Mouse (Mus musculus) heart, adult 2 months (tissue): ENCODE results near the gene Mrpl48. TPM values are rescaled to one million over a fixed set of nuclear protein-coding genes. Genes with fewer than 3 reads are reported as not detected.

Experiments used
- DNase-seq, 2 experiments: peaks; one replicate each; pipeline ENCODE4 v3.0.0; 2021
- H3K27ac ChIP-seq: fragments of 200-600 bp; 2 replicates; pipeline ENCODE4 v1.8.1; 2022
- H3K27me3 ChIP-seq: fragments of 200-500 bp; 2 replicates; pipeline ENCODE4 v1.6.1; 2012; ENCODE audit warnings: mild to moderate bottlenecking, low read length, inconsistent platforms, mixed read lengths; ENCODE audit not compliant: control insufficient read depth, insufficient read depth
- H3K36me3 ChIP-seq: fragments of 200-500 bp; 2 replicates; pipeline ENCODE4 v1.6.1; 2012; ENCODE audit warnings: low read length, inconsistent platforms; ENCODE audit not compliant: control insufficient read depth, insufficient read depth
- H3K4me1 ChIP-seq: fragments of 200-500 bp; 2 replicates; pipeline ENCODE4 v1.6.1; 2011; ENCODE audit warnings: low read length; ENCODE audit not compliant: control insufficient read depth, insufficient read depth
- H3K4me3 ChIP-seq: fragments of 200-600 bp; 2 replicates; pipeline ENCODE4 v1.8.1; 2022
- H3K79me2 ChIP-seq: fragments of 200-500 bp; replicated peaks from 2 replicates; pipeline ENCODE4 v1.6.1; 2012; ENCODE audit warnings: mild to moderate bottlenecking, inconsistent platforms, low read length, moderate library complexity, mixed read lengths; ENCODE audit not compliant: control insufficient read depth, insufficient read depth
- H3K9ac ChIP-seq: fragments of 200-500 bp; 2 replicates; pipeline ENCODE4 v1.6.1; 2012; ENCODE audit warnings: low read depth, mild to moderate bottlenecking, control low read depth, inconsistent platforms, low read length, mixed read lengths
- CTCF ChIP-seq: fragments of 200-600 bp; IDR thresholded peaks from 2 replicates; pipeline ENCODE4 v1.8.1; 2022; ENCODE audit warnings: antibody characterized with exemption, mild to moderate bottlenecking, moderate library complexity
- EP300 ChIP-seq: fragments of 200-500 bp; IDR thresholded peaks from 2 replicates; pipeline ENCODE4 v1.6.1; 2011; ENCODE audit warnings: low read depth, low read length, control low read depth; ENCODE audit not compliant: insufficient read depth
- POLR2A ChIP-seq: fragments of 200-500 bp; IDR thresholded peaks from 2 replicates; pipeline ENCODE4 v1.6.1; 2011; ENCODE audit warnings: mild to moderate bottlenecking, low read depth, low read length, control low read depth; ENCODE audit not compliant: insufficient read depth
- WGBS: fragments of 180-500 bp; shearing (Covaris S2); methylation state at CpG from one replicate; pipeline ENCODE4 v1.1.7; 2018; 5-methylcytosine and 5-hydroxymethylcytosine counted together
- intact Hi-C: fragments of 180-260 bp; cut with DNase I; formaldehyde crosslinking; loops from one replicate; pipeline ENCODE4 v1.15.1; 2025
- polyA plus RNA-seq: library from polyadenylated mRNA; depleted of rRNA; stranded (reverse); fragments of >200 nt; gene quantifications from 2 replicates; pipeline ENCODE4 v1.2.3, GENCODE M21; 2012
- total RNA-seq, 2 experiments: library from RNA; stranded (reverse); gene quantifications; 2 replicates each; pipeline ENCODE4 v1.2.3; 2021

The Mrpl48 gene
- total and polyA plus RNA-seq, 3 experiments = 24.1 to 69.9 (median 65.7) TPM

- intact Hi-C loops = no loop called here
- Histone ChIP-seq H3K9ac (no peak overlapping the region), H3K27me3 (no peaks in the 10 kb centered on the region), H3K4me1 (no peaks in the 10 kb centered on the region; the same call in 1 of the 2 replicates), H3K36me3 (no peaks in the 10 kb centered on the region), H3K79me2 (no peaks in the 10 kb centered on the region), H3K27ac (no peak overlapping the region), H3K4me3 (no peak overlapping the region)
- TF ChIP-seq EP300 = no peak
- TF ChIP-seq POLR2A = no peak
- no peak for TF ChIP-seq CTCF
- DNase-seq = no peak
- 77% methylated on average over 11 of the region's 11 CpGs for WGBS
Observed at GRCm38 (mm10) chr7:100561861-100562587, 46.1 kb downstream of the Mrpl48 start.

DNA sequence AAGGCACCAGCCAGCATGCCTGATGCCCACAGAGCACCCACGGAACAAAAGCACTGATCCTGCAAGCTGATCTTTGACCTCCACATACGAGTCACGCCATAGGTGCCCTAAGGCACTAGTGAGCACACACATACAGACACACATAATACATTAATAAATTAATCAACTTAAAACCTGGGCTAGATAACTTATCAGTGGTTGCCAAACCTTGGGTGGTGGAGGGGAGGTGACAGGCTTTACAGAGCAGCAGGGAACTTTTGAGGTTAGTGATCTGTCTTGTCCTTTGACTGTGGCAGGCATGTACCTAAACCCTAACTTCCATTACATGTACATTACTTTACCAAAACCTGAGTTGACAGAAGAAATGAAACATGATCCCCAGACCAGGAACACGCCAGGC is 48.8 kb downstream of the Mrpl48 start:
- no peak overlapping the region for H3K4me3 ChIP-seq
- no peak overlapping the region for H3K27ac ChIP-seq
- WGBS = 87% methylated on average over 4 of the region's 4 CpGs
- intact Hi-C loops = no loop called here
- H3K36me3 ChIP-seq = peaks cover 3% of the 10 kb centered on the region; the same call in 1 of the 2 replicates
- H3K9ac ChIP-seq = no peak overlapping the region
- no peak for DNase-seq
- H3K79me2 ChIP-seq = no peaks in the 10 kb centered on the region
- no peaks in the 10 kb centered on the region for H3K27me3 ChIP-seq
- no peak for TF ChIP-seq CTCF
- TF ChIP-seq EP300 = no peak
- TF ChIP-seq POLR2A = no peak
- H3K4me1 ChIP-seq = peaks cover 2% of the 10 kb centered on the region; the same call in 1 of the 2 replicates

DNA sequence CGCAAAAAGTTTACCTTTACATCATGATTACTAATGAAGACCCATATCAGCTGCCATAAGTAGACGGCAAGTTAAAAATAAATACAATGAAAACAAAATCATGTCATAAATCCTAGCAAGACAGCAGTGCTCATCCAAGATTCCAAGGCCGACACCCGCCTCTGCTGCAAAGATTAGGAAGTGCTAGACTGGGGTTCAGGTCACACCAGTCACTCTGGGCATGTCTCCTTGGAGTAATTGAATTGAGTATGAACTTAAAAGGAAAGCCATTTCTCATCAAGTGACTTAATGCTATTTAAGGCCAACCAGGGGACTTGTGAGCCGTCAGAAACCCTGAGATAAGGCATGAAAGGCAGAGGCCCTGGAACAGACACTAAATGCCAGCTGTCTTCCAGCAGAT is 50.9 kb downstream of the Mrpl48 start:
- H3K27ac ChIP-seq = no peak overlapping the region
- H3K9ac ChIP-seq = no peak overlapping the region
- no peaks in the 10 kb centered on the region for H3K27me3 ChIP-seq
- intact Hi-C loops = no loop called here
- WGBS = 67% methylated on average over 5 of the region's 5 CpGs
- H3K4me1 ChIP-seq = peaks cover 2% of the 10 kb centered on the region; the same call in 1 of the 2 replicates
- H3K36me3 ChIP-seq = peaks cover 3% of the 10 kb centered on the region; the same call in 1 of the 2 replicates
- no peak for TF ChIP-seq CTCF
- no peak for TF ChIP-seq EP300
- no peak for TF ChIP-seq POLR2A
- no peak overlapping the region for H3K4me3 ChIP-seq
- no peaks in the 10 kb centered on the region for H3K79me2 ChIP-seq
- no peak for DNase-seq

- peak in 1 of 2 experiments; percentile 28 for DNase-seq
Observed at GRCm38 (mm10) chr7:100555431-100555951, 52.6 kb downstream of the Mrpl48 start.

DNA sequence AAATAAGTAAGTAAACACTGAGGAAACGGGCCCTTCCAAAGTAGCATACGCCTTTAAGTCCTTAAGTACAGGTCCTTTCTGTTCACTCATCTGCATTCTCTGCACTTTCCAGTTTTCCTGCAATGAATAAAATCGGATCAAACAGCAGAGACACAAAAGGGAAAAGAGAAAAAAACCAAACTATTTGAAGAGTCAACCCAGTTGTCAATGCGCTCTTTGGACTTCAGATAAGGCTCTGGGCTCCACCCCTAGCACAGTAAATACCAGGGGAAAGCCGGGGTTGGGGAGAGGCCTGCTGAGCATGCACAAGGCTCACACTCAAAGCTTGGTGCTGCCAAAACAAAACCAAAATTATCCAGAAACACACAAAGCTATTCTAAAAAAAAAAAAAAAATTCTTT is 53.2 kb downstream of the Mrpl48 start:
- no peak for TF ChIP-seq CTCF
- TF ChIP-seq POLR2A = no peak
- no peak for TF ChIP-seq EP300
- Histone ChIP-seq H3K36me3 (peaks cover 5% of the 10 kb centered on the region), H3K27me3 (no peaks in the 10 kb centered on the region), H3K4me1 (peaks cover 2% of the 10 kb centered on the region), H3K27ac (peak overlapping the region; percentile 45), H3K9ac (no peak overlapping the region), H3K4me3 (no peak overlapping the region), H3K79me2 (no peaks in the 10 kb centered on the region)
- DNase-seq = no peak
- intact Hi-C loops = no loop called here
- 65% methylated on average over 5 of the region's 5 CpGs for WGBS

More at GRCm38 (mm10) chr7:100555431-100555951, 52.6 kb downstream of the Mrpl48 start:
- intact Hi-C loops = no loop called here
- H3K9ac ChIP-seq = 0 out of 2 replicates have a peak overlapping the region, but pooled peaks have one; percentile 19
- TF ChIP-seq CTCF = no peak
- no peak; the same call in 1 of the 2 replicates for TF ChIP-seq POLR2A
- no peak for TF ChIP-seq EP300
- H3K79me2 ChIP-seq = no peaks in the 10 kb centered on the region
- H3K36me3 ChIP-seq = peaks cover 3% of the 10 kb centered on the region; the same call in 1 of the 2 replicates
- H3K4me1 ChIP-seq = peaks cover 2% of the 10 kb centered on the region; the same call in 1 of the 2 replicates
- H3K27ac ChIP-seq = peak overlapping the region; percentile 45
- H3K27me3 ChIP-seq = no peaks in the 10 kb centered on the region
- H3K4me3 ChIP-seq = no peak overlapping the region
- WGBS = 53% methylated on average over 13 of the region's 13 CpGs
